Mouse (Mus musculus) liver, adult 2 months (tissue): ENCODE data around the gene Sidt2. TPM values are rescaled to one million over a fixed set of nuclear protein-coding genes. Genes with fewer than 3 reads are reported as not detected.

ENCODE experiments used
- DNase-seq: peaks from one replicate; pipeline ENCODE4 v3.0.0-alpha.2; 2011; ENCODE audit warnings: low read depth, low spot score; ENCODE audit errors: extremely low read depth
- H3K27ac ChIP-seq: fragments of 200-500 bp; replicated peaks from 2 replicates; pipeline ENCODE4 v1.5.1; 2012; ENCODE audit warnings: low read depth, mild to moderate bottlenecking, control low read depth, inconsistent platforms, low read length; ENCODE audit not compliant: insufficient read depth
- H3K27me3 ChIP-seq: fragments of 200-500 bp; 2 replicates; pipeline ENCODE4 v1.6.1; 2012; ENCODE audit warnings: mild to moderate bottlenecking, moderate library complexity, low read length, inconsistent platforms; ENCODE audit not compliant: control insufficient read depth, insufficient read depth
- H3K36me3 ChIP-seq: fragments of 200-500 bp; 2 replicates; pipeline ENCODE4 v1.6.1; 2012; ENCODE audit warnings: low read length, inconsistent platforms; ENCODE audit not compliant: control insufficient read depth, insufficient read depth
- H3K4me1 ChIP-seq: fragments of 200-500 bp; 2 replicates; pipeline ENCODE4 v1.6.1; 2011; ENCODE audit warnings: low read length; ENCODE audit not compliant: control insufficient read depth, insufficient read depth
- H3K4me3 ChIP-seq: fragments of 200-500 bp; 2 replicates; pipeline ENCODE4 v1.5.1; 2011; ENCODE audit warnings: low read depth, mild to moderate bottlenecking, control low read depth, low read length, moderate library complexity; ENCODE audit not compliant: insufficient read depth
- H3K79me2 ChIP-seq: fragments of 200-500 bp; 2 replicates; pipeline ENCODE4 v1.6.1; 2012; ENCODE audit warnings: inconsistent platforms, mild to moderate bottlenecking, low read length, moderate library complexity; ENCODE audit not compliant: control insufficient read depth, insufficient read depth
- H3K9ac ChIP-seq: fragments of 200-500 bp; 2 replicates; pipeline ENCODE4 v1.6.1; 2012; ENCODE audit warnings: low read depth, mild to moderate bottlenecking, control low read depth, inconsistent platforms, low read length
- CTCF ChIP-seq: fragments of 200-500 bp; IDR thresholded peaks from 2 replicates; pipeline ENCODE4 v1.5.1; 2011; ENCODE audit warnings: low read depth, low read length, control low read depth
- POLR2A ChIP-seq: fragments of 200-500 bp; IDR thresholded peaks from 2 replicates; pipeline ENCODE4 v1.6.1; 2011; ENCODE audit warnings: low read length, control low read depth; ENCODE audit not compliant: insufficient read depth; ENCODE audit errors: extremely low read depth
- WGBS: fragments of 180-500 bp; shearing (Covaris S2); methylation state at CpG from one replicate; pipeline ENCODE4 v1.1.7; 2018; 5-methylcytosine and 5-hydroxymethylcytosine counted together
- polyA plus RNA-seq: library from polyadenylated mRNA; depleted of rRNA; stranded (reverse); fragments of >200 nt; gene quantifications from 2 replicates; pipeline ENCODE4 v1.2.3, GENCODE M21; 2012
- total RNA-seq: library from RNA; depleted of rRNA; stranded (reverse); fragments of >200 nt; gene quantifications from 2 replicates; pipeline ENCODE4 v1.2.3, GENCODE M21; 2014

Gene Sidt2
- total and polyA plus RNA-seq, 2 experiments: 48.9 to 330 TPM

DNA sequence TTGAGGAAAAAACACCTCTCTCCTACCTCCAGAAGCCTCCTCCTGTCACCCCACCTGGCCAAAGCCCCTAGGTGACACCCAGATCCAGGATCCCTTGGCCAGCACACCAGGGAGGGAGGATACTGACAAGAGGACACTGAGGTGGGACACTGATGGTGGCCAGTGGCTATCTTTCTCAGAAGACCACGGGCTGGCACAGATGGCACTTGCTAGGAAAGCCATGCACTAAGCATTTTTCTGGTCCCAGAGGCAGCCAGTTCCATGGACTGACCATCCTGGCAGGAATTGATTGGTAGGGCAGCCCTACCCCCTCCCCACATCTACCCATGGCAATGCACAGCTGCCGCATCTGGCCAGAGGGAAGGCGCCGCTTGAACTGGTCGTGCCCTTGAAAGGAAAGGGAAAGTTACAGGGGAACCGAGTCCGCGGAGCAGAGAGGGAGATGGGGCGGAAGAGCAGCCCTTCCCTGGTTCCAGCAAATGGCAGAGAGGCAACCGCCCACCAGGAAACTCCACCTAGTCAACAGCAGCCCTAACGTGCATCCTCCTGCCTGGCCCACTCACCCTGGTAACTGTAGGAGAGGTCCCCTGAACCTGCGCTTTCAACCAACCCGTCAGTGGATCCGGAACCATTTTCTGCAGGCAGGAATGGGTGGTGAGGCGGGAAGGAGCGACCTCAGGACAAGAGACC, 8.7 kb downstream of the Sidt2 start:
- TF ChIP-seq CTCF: no peak
- TF ChIP-seq POLR2A: no peak
- H3K9ac ChIP-seq: no peak overlapping the region
- no peaks in the 10 kb centered on the region for H3K4me1 ChIP-seq
- no peaks in the 10 kb centered on the region for H3K27me3 ChIP-seq
- 87% methylated on average over 16 of the region's 16 CpGs for WGBS
- no peaks in the 10 kb centered on the region for H3K79me2 ChIP-seq
- no peak overlapping the region for H3K4me3 ChIP-seq
- no peak for DNase-seq
- H3K27ac ChIP-seq: no peak overlapping the region
- peaks cover 51% of the 10 kb centered on the region for H3K36me3 ChIP-seq

DNA sequence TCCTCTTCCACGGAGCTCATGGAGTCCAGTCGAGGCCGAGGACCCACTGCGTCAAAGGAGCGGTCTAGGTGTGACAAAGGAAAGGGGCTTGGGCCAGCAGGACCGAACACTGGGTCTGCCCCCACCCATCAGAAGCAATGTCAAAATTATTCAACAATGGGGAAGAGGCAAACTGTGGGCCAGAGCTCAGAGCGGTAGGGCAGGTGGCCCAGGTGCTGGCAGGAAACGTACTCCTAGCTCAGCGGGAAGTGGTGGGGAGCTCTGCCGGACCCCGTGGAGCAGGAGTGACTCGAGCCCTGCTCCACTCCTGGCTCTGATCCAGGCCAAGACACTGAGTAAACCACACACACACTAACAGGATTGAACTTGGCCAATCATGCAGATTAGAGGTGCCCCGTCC, 9.3 kb downstream of the Sidt2 start:
- Histone ChIP-seq H3K27ac (no peak overlapping the region), H3K27me3 (no peaks in the 10 kb centered on the region), H3K4me3 (no peak overlapping the region), H3K4me1 (no peaks in the 10 kb centered on the region), H3K36me3 (peaks cover 52% of the 10 kb centered on the region), H3K9ac (no peak overlapping the region), H3K79me2 (no peaks in the 10 kb centered on the region)
- WGBS: 79% methylated on average over 13 of the region's 13 CpGs
- no peak for DNase-seq
- TF ChIP-seq CTCF: no peak
- TF ChIP-seq POLR2A: no peak

DNA sequence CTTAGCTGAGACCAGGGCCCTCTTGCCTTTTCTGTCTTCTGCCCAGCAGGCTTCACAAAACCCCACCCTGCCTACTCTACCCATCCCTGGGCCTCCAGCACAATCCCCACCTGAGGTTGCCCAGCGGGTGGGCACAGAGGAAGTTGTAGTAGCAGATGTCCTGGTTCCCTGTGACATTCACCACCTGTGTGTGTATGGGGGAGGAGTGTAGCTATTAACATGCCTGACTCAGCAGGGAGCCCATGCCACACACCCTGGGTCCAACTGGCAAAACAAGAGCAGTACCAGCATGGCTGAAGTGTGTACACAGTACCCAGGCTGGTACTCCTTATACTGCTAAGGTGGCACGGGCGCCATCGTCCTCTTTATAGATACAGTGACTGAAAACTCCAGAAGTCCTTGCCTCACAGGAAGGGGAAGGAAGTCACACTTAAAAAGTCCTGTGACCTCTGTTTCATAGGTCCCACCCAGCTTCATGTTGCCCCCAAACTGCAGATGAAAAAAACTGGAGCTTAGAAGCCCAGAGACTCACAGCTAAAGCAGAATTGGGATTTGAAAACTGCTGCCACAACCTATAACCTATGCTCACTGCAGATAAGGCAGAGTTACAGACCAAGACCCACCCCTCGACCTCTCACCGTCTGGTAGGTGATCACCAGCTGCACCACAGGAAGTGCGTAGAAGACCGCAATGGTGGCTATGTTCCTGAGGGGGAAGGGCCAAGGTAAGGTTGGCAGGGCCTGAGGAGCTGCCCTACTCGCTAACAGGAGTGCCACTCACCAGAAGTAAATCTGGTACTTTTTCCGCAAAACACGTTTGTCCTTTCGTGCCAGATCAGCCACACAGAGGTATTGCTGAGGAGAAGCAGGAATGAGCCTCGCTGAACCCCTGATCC, 10.3 kb downstream of the Sidt2 start:
- no peak overlapping the region for H3K4me3 ChIP-seq
- no peaks in the 10 kb centered on the region for H3K79me2 ChIP-seq
- H3K4me1 ChIP-seq: no peaks in the 10 kb centered on the region
- H3K27me3 ChIP-seq: no peaks in the 10 kb centered on the region
- TF ChIP-seq POLR2A (no peak), CTCF (no peak)
- WGBS: 86% methylated on average over 13 of the region's 13 CpGs
- H3K9ac ChIP-seq: no peak overlapping the region
- peaks cover 47% of the 10 kb centered on the region for H3K36me3 ChIP-seq
- no peak overlapping the region for H3K27ac ChIP-seq
- no peak for DNase-seq

DNA sequence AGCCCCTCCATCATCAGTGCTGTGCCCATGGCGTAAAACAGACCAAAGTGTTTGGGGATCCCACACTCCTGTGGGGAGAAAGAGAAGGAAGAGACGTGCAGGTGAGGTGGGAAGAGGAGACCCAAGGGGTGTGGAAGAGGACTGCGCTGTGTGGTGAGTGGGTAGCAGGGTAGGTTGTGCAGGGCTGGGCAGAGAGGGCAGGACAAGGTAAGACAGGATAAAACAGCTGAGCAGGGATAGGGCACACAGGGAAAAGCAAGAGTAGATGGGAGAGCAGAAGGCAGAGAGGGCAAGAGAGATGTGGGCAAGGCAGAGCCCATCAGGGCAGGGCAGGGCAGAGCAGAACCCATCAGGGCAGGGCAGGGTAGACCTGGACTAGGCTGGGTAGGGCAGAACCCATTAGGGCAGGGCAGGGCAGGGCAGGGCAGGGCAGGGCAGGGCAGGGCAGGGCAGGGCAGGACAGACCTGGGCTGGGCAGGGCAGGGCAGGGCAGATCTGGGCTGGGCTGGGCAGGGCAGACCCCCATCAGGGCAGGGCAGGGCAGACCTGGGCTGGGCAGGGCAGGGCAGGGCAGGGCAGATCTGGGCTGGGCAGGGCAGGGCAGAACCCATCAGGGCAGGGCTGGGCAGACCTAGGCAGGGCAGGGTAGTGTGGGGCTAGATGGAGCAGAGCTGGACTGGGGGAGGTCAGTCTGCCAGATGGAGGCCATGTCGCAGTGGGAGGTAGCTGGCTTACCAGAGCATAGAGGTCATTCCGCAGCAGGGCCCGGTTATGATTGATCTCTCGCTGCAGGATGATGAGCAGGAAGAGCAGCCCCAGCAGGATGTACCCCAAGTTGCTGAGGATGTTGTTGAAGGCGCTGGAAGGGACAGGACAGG, 11.2 kb downstream of the Sidt2 start:
- Histone ChIP-seq H3K36me3 (peaks cover 39% of the 10 kb centered on the region), H3K27me3 (no peaks in the 10 kb centered on the region), H3K4me1 (no peaks in the 10 kb centered on the region), H3K79me2 (no peaks in the 10 kb centered on the region), H3K27ac (no peak overlapping the region), H3K9ac (no peak overlapping the region), H3K4me3 (no peak overlapping the region)
- 94% methylated on average over 8 of the region's 8 CpGs for WGBS
- TF ChIP-seq POLR2A: no peak
- TF ChIP-seq CTCF: no peak
- no peak for DNase-seq

DNA sequence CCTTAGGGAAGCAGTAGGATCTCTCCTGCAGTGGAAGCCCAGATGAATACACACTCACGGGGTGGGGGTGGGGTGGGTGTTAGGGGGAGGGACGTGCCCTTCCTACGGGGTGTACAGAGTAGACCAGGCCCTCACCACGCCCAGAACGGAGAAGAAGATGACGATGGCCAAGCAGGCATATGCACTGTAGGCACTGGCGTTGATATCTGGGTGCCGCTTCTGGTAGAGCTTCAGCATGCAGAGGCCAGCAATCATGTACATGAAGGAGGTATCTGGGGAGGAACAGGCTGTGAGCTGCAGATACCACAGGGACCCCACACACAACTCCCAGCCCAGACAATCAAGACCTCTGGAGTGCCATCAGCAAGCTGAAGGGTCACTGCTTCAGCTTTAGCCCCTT, 12.1 kb downstream of the Sidt2 start:
- Histone ChIP-seq H3K27me3 (no peaks in the 10 kb centered on the region), H3K36me3 (peaks cover 34% of the 10 kb centered on the region), H3K27ac (no peak overlapping the region), H3K4me3 (no peak overlapping the region), H3K79me2 (no peaks in the 10 kb centered on the region), H3K4me1 (0 out of 2 replicates have a peak, but pooled peaks cover 4% of the 10 kb centered on the region), H3K9ac (no peak overlapping the region)
- no peak for TF ChIP-seq CTCF
- TF ChIP-seq POLR2A: no peak
- 95% methylated on average over 8 of the region's 8 CpGs for WGBS
- DNase-seq: no peak
